Mouse (Mus musculus) erythroblast, embryonic 14.5 days (primary cell): ENCODE measurements around the gene Olfr692. TPM values are rescaled to one million over a fixed set of nuclear protein-coding genes. Genes with fewer than 3 reads are reported as not detected.
"Not testable (repeated sequence)": the region's sequence is repeated elsewhere in the genome, so short reads cannot be mapped to it uniquely, and the experiment has no call there.

Experiments
- H3K27me3 ChIP-seq: 2 replicates; pipeline ENCODE4 v1.6.1; 2012; ENCODE audit warnings: inconsistent platforms; ENCODE audit not compliant: control insufficient read depth
- H3K36me3 ChIP-seq: 2 replicates; pipeline ENCODE4 v1.6.1; 2012; ENCODE audit warnings: mild to moderate bottlenecking, inconsistent platforms; ENCODE audit not compliant: control insufficient read depth
- H3K4me1 ChIP-seq: 2 replicates; pipeline ENCODE4 v1.6.1; 2012; ENCODE audit warnings: inconsistent platforms; ENCODE audit not compliant: control insufficient read depth
- H3K4me3 ChIP-seq: replicated peaks from 2 replicates; pipeline ENCODE3; 2012; ENCODE audit warnings: moderate library complexity, mild to moderate bottlenecking, inconsistent platforms
- H3K9me3 ChIP-seq: 2 replicates; pipeline ENCODE4 v1.6.1; 2012; ENCODE audit warnings: low read length, inconsistent platforms, mixed read lengths; ENCODE audit not compliant: control insufficient read depth
- GATA1 ChIP-seq: IDR thresholded peaks from 2 replicates; pipeline ENCODE4 v1.6.1; 2012; ENCODE audit warnings: low read length, inconsistent platforms, mixed read lengths
- TAL1 ChIP-seq: IDR thresholded peaks from 3 replicates; pipeline ENCODE4 v1.6.1; 2012; ENCODE audit warnings: low read length, inconsistent platforms, mixed read lengths
- polyA plus RNA-seq: library from polyadenylated mRNA; stranded (reverse); fragments of >175 nt; gene quantifications from 2 replicates; pipeline ENCODE4 v1.2.3, GENCODE M21; 2012

Gene Olfr692
- not detected in 2 replicates for polyA plus RNA-seq

DNA sequence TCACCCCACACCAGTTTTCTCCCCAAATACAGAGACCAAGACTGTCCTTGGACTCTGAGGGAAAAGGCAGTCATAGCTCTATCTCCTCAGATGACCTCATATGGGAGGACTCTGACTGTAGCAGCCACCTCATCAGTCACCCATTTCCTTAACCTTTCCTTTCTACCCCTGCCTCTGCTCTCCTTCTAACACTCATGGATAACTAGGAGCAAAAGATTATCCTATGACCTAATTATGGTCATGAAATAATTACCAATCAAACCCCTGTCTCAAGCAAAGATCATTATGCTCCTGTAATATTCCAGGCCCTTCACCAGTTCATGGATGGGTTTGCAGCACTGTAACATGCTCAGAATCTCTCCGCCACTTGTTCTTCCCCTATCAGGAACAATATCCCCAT is at the start of gene Olfr692:
TSS of gene Olfr692 (plus strand) at position 301 of the 400 bp plus-strand sequence.
- no peaks in the 10 kb centered on the region for H3K36me3 ChIP-seq
- TF ChIP-seq GATA1 (no peak), TAL1 (no peak)
- no peaks in the 10 kb centered on the region for H3K9me3 ChIP-seq
- no peaks in the 10 kb centered on the region for H3K27me3 ChIP-seq
- no peak within 1 kb of the TSS for H3K4me3 ChIP-seq
- no peaks in the 10 kb centered on the region for H3K4me1 ChIP-seq

- no peaks in the 10 kb centered on the region for H3K27me3 ChIP-seq
- no peaks in the 10 kb centered on the region for H3K9me3 ChIP-seq
- H3K4me1 ChIP-seq: no peaks in the 10 kb centered on the region
- no peak overlapping the region for H3K4me3 ChIP-seq
- no peaks in the 10 kb centered on the region for H3K36me3 ChIP-seq
- TF ChIP-seq TAL1: no peak
- TF ChIP-seq GATA1: no peak
Measured at GRCm38 (mm10) chr7:105325302-105325701, 42.7 kb upstream of the Olfr692 start.

DNA sequence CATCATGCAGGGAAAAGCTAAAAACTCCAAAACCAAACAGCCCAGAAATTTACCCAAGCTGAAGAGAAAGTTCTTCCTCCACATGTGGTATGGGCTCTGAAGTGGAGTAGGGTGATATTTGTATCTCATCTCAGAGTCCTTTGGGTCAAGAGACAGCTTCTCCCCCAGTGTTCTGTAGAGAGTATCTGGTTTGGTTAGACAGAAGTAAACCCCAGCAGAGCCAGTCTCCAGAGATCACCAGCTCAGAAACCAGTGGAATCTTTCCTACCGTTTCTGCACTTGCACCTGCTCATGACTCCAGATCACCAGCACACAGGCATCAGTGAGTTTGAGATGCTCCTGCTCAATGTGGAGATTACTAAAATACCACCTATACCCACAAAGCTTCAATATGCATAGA is 34.0 kb upstream of the Olfr692 start, which contains the start of gene Olfr690:
TSS of gene Olfr690 (minus strand) at position 101 of the 400 bp plus-strand sequence.
- TF ChIP-seq GATA1 (no peak), TAL1 (no peak)

GRCm38 (mm10) chr7:105342170-105342569 is 25.9 kb upstream of the Olfr692 start, which contains the start of gene Olfr691:
Gene Olfr691 (minus strand): TSS chr7:105342270.
- no peaks in the 10 kb centered on the region for H3K36me3 ChIP-seq
- no peaks in the 10 kb centered on the region for H3K9me3 ChIP-seq
- no peaks in the 10 kb centered on the region for H3K27me3 ChIP-seq
- no peak for TF ChIP-seq GATA1
- TF ChIP-seq TAL1: no peak
- H3K4me3 ChIP-seq: no peak within 1 kb of the TSS
- no peaks in the 10 kb centered on the region for H3K4me1 ChIP-seq

More for the DNA sequence above, 34.0 kb upstream of the Olfr692 start, which contains the start of gene Olfr690:
- H3K27me3 ChIP-seq: no peaks in the 10 kb centered on the region
- H3K4me3 ChIP-seq: no peak within 1 kb of the TSS
- no peaks in the 10 kb centered on the region for H3K36me3 ChIP-seq
- peaks cover 4% of the 10 kb centered on the region; the same call in 1 of the 2 replicates for H3K9me3 ChIP-seq
- no peaks in the 10 kb centered on the region for H3K4me1 ChIP-seq

GRCm38 (mm10) chr7:105342752-105343151 is 25.3 kb upstream of the Olfr692 start:
- Histone ChIP-seq H3K4me3 (no peak overlapping the region), H3K9me3 (no peaks in the 10 kb centered on the region), H3K4me1 (no peaks in the 10 kb centered on the region), H3K36me3 (no peaks in the 10 kb centered on the region), H3K27me3 (no peaks in the 10 kb centered on the region)
- TF ChIP-seq GATA1: no peak
- TF ChIP-seq TAL1: no peak

- H3K4me3 ChIP-seq, H3K27me3 ChIP-seq, H3K36me3 ChIP-seq, H3K9me3 ChIP-seq, H3K4me1 ChIP-seq: not testable (repeated sequence)
Measured at GRCm38 (mm10) chr7:105356064-105356463, 12.0 kb upstream of the Olfr692 start.

GRCm38 (mm10) chr7:105356487-105356886 is 11.5 kb upstream of the Olfr692 start:
- not testable (repeated sequence) for H3K4me1 ChIP-seq, H3K27me3 ChIP-seq, H3K4me3 ChIP-seq, H3K9me3 ChIP-seq, H3K36me3 ChIP-seq

- no peaks in the 10 kb centered on the region for H3K27me3 ChIP-seq
Measured at GRCm38 (mm10) chr7:105361713-105362112, 6.3 kb upstream of the Olfr692 start.

DNA sequence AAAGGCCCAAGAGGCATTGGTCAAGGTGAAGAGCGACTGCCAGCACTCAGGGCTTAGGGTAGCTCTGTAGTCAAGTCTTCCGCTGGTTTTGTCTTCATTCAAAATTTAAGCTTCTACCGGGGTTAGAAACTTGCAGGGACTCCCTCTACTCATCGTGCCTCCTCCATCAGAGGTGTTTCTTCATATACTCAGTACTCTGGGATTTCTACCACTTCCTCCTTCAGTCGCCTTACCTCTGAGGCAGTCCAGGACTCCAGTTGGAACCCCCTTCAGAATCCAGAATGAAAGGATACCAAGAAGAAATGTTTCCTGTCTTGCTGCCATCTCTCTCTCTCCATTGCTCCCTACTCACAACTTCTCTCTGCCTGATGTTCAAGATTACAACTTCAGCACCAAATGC is 762 bp upstream of the Olfr692 start:
- no peaks in the 10 kb centered on the region for H3K4me1 ChIP-seq
- no peaks in the 10 kb centered on the region for H3K27me3 ChIP-seq
- no peaks in the 10 kb centered on the region for H3K9me3 ChIP-seq
- H3K4me3 ChIP-seq: no peak overlapping the region
- TF ChIP-seq TAL1: no peak
- no peak for TF ChIP-seq GATA1
- H3K36me3 ChIP-seq: no peaks in the 10 kb centered on the region

More at GRCm38 (mm10) chr7:105361713-105362112, 6.3 kb upstream of the Olfr692 start:
- Histone ChIP-seq H3K36me3 (no peaks in the 10 kb centered on the region), H3K9me3 (no peaks in the 10 kb centered on the region), H3K4me3 (no peak overlapping the region), H3K4me1 (no peaks in the 10 kb centered on the region)
- TF ChIP-seq GATA1 (no peak), TAL1 (no peak)

GRCm38 (mm10) chr7:105368521-105368920 is 491 bp downstream of the Olfr692 start:
- Histone ChIP-seq H3K4me1 (no peaks in the 10 kb centered on the region; the same call in 1 of the 2 replicates), H3K36me3 (no peaks in the 10 kb centered on the region), H3K9me3 (no peaks in the 10 kb centered on the region), H3K4me3 (no peak overlapping the region), H3K27me3 (no peaks in the 10 kb centered on the region)
- no peak for TF ChIP-seq TAL1
- TF ChIP-seq GATA1: no peak
